Mouse (Mus musculus): Measurements from ENCODE around the gene Thoc3. TPM values are rescaled to one million over a fixed set of nuclear protein-coding genes. Genes with fewer than 3 reads are reported as not detected.
"Not testable (repeated sequence)": the region's sequence is repeated elsewhere in the genome, so short reads cannot be mapped to it uniquely, and the experiment has no call there.

Gene Thoc3
- polyA plus RNA-seq, 1 experiment from 2014 or later = 37.4 TPM

GRCm38 (mm10) chr13:54501957-54502690, 33.5 kb upstream of the Thoc3 start:
- 30% methylated on average over 3 of the region's 3 CpGs for WGBS (ENCODE audit: insufficient replicate concordance)
- TF ChIP-seq EP300 (IDR thresholded peaks at IDR 0.05; ENCODE audit: low read depth) (no peak), CTCF (IDR thresholded peaks at IDR 0.05; ENCODE audit: low read depth) (no peak)
- no peaks in the 10 kb centered on the region for H3K36me3 ChIP-seq (replicated peaks; ENCODE audit: insufficient read depth, low read length)
- peaks cover 14% of the 10 kb centered on the region for H3K4me1 ChIP-seq (ENCODE audit: insufficient read depth)
- DNase-seq = no peak
- H3K27ac ChIP-seq (ENCODE audit: low read depth) = no peak overlapping the region
- no peak for ATAC-seq
- H3K9me3 ChIP-seq (ENCODE audit: low read length) = no peaks in the 10 kb centered on the region
- H3K4me2 ChIP-seq (ENCODE audit: low read depth, low read length) = no peak overlapping the region
- H3K9ac ChIP-seq (replicated peaks) = no peak overlapping the region
- H3K27me3 ChIP-seq (ENCODE audit: insufficient read depth, low read length) = no peaks in the 10 kb centered on the region
- no peak overlapping the region for H3K4me3 ChIP-seq (ENCODE audit: low read depth, low read length)

GRCm38 (mm10) chr13:54501352-54501751, 32.7 kb upstream of the Thoc3 start:
- H3K36me3 ChIP-seq (replicated peaks; ENCODE audit: insufficient read depth, low read length) = no peaks in the 10 kb centered on the region

GRCm38 (mm10) chr13:54499551-54499950, 30.9 kb upstream of the Thoc3 start:
- not testable (repeated sequence) for ATAC-seq; H3K36me3 ChIP-seq (replicated peaks; ENCODE audit: insufficient read depth, low read length); H3K27ac ChIP-seq (ENCODE audit: low read depth); DNase-seq; H3K9me3 ChIP-seq (ENCODE audit: low read length); H3K4me3 ChIP-seq (ENCODE audit: low read depth, low read length); H3K9ac ChIP-seq (replicated peaks); H3K4me2 ChIP-seq (ENCODE audit: low read depth, low read length); H3K4me1 ChIP-seq (ENCODE audit: insufficient read depth); H3K27me3 ChIP-seq (ENCODE audit: insufficient read depth, low read length)
- WGBS (ENCODE audit: insufficient replicate concordance) = 81% methylated on average over 7 of the region's 7 CpGs

More at GRCm38 (mm10) chr13:54501352-54501751, 32.7 kb upstream of the Thoc3 start:
- H3K4me3 ChIP-seq (ENCODE audit: low read depth, low read length) = no peak overlapping the region
- WGBS (ENCODE audit: insufficient replicate concordance) = 67% methylated on average over 2 of the region's 2 CpGs
- H3K9ac ChIP-seq (replicated peaks) = no peak overlapping the region
- no peak overlapping the region for H3K4me2 ChIP-seq (ENCODE audit: low read depth, low read length)
- H3K4me1 ChIP-seq (ENCODE audit: insufficient read depth) = peaks cover 14% of the 10 kb centered on the region
- no peaks in the 10 kb centered on the region for H3K27me3 ChIP-seq (ENCODE audit: insufficient read depth, low read length)
- H3K27ac ChIP-seq (ENCODE audit: low read depth) = no peak overlapping the region
- TF ChIP-seq CTCF (IDR thresholded peaks at IDR 0.05; ENCODE audit: low read depth) = no peak
- TF ChIP-seq EP300 (IDR thresholded peaks at IDR 0.05; ENCODE audit: low read depth) = no peak
- no peak for DNase-seq
- ATAC-seq = no peak
- H3K9me3 ChIP-seq (ENCODE audit: low read length) = no peaks in the 10 kb centered on the region

GRCm38 (mm10) chr13:54491381-54491780, 22.7 kb upstream of the Thoc3 start:
- H3K27ac ChIP-seq (ENCODE audit: low read depth) = no peak overlapping the region
- DNase-seq (no peak), ATAC-seq (no peak)
- H3K9ac ChIP-seq (replicated peaks) = no peak overlapping the region
- no peak for TF ChIP-seq EP300 (IDR thresholded peaks at IDR 0.05; ENCODE audit: low read depth)
- no peak for TF ChIP-seq CTCF (IDR thresholded peaks at IDR 0.05; ENCODE audit: low read depth)
- peaks cover 2% of the 10 kb centered on the region; the same call in 1 of the 2 replicates for H3K27me3 ChIP-seq (ENCODE audit: insufficient read depth, low read length)
- H3K4me1 ChIP-seq (ENCODE audit: insufficient read depth) = no peaks in the 10 kb centered on the region
- H3K9me3 ChIP-seq (ENCODE audit: low read length) = no peaks in the 10 kb centered on the region
- H3K36me3 ChIP-seq (replicated peaks; ENCODE audit: insufficient read depth, low read length) = no peaks in the 10 kb centered on the region
- H3K4me3 ChIP-seq (ENCODE audit: low read depth, low read length) = no peak overlapping the region
- 70% methylated on average over 6 of the region's 6 CpGs for WGBS (ENCODE audit: insufficient replicate concordance)
- no peak overlapping the region for H3K4me2 ChIP-seq (ENCODE audit: low read depth, low read length)

- H3K27me3 ChIP-seq (ENCODE audit: insufficient read depth, low read length) = peaks cover 2% of the 10 kb centered on the region; the same call in 1 of the 2 replicates
- H3K4me2 ChIP-seq (ENCODE audit: low read depth, low read length) = no peak overlapping the region
- no peak overlapping the region for H3K9ac ChIP-seq (replicated peaks)
- H3K9me3 ChIP-seq (ENCODE audit: low read length) = no peaks in the 10 kb centered on the region
- no peaks in the 10 kb centered on the region for H3K36me3 ChIP-seq (replicated peaks; ENCODE audit: insufficient read depth, low read length)
- no peak overlapping the region for H3K27ac ChIP-seq (ENCODE audit: low read depth)
- no peaks in the 10 kb centered on the region for H3K4me1 ChIP-seq (ENCODE audit: insufficient read depth)
- no peak for TF ChIP-seq CTCF (IDR thresholded peaks at IDR 0.05; ENCODE audit: low read depth)
- no peak for TF ChIP-seq EP300 (IDR thresholded peaks at IDR 0.05; ENCODE audit: low read depth)
- 68% methylated on average over 5 of the region's 5 CpGs for WGBS (ENCODE audit: insufficient replicate concordance)
- DNase-seq (no peak), ATAC-seq (no peak)
- H3K4me3 ChIP-seq (ENCODE audit: low read depth, low read length) = no peak overlapping the region
Observed at GRCm38 (mm10) chr13:54490411-54490810, 21.8 kb upstream of the Thoc3 start.

GRCm38 (mm10) chr13:54481498-54481897, 12.8 kb upstream of the Thoc3 start:
- no peak overlapping the region for H3K9ac ChIP-seq (replicated peaks)
- H3K4me2 ChIP-seq (ENCODE audit: low read depth, low read length) = no peak overlapping the region
- WGBS (ENCODE audit: insufficient replicate concordance) = 79% methylated on average over 14 of the region's 14 CpGs
- no peaks in the 10 kb centered on the region for H3K27me3 ChIP-seq (ENCODE audit: insufficient read depth, low read length)
- no peaks in the 10 kb centered on the region for H3K9me3 ChIP-seq (ENCODE audit: low read length)
- no peak overlapping the region for H3K4me3 ChIP-seq (ENCODE audit: low read depth, low read length)
- DNase-seq = no peak
- H3K36me3 ChIP-seq (replicated peaks; ENCODE audit: insufficient read depth, low read length) = no peaks in the 10 kb centered on the region
- no peak for ATAC-seq
- H3K4me1 ChIP-seq (ENCODE audit: insufficient read depth) = no peaks in the 10 kb centered on the region
- TF ChIP-seq CTCF (IDR thresholded peaks at IDR 0.05; ENCODE audit: low read depth) = no peak
- TF ChIP-seq EP300 (IDR thresholded peaks at IDR 0.05; ENCODE audit: low read depth) = no peak
- H3K27ac ChIP-seq (ENCODE audit: low read depth) = no peak overlapping the region

Measured in liver, postnatal 0 days (tissue).